Mouse (Mus musculus) c-Kit-positive CD71-positive TER-119-negative erythroid progenitor cells, embryonic 14.5 days (primary cell): ENCODE results near the gene Akain1.

Experiments
- DNase-seq: peaks from one replicate; pipeline ENCODE4 v3.0.0-alpha.2; 2013; ENCODE audit warnings: low read depth

The Akain1 gene

GRCm38 (mm10) chr17:69438990-69439491 lies at the start of gene Akain1:
Gene Akain1, plus strand, starts transcription at chr17:69439326.
- peak; percentile 36 for DNase-seq

DNA sequence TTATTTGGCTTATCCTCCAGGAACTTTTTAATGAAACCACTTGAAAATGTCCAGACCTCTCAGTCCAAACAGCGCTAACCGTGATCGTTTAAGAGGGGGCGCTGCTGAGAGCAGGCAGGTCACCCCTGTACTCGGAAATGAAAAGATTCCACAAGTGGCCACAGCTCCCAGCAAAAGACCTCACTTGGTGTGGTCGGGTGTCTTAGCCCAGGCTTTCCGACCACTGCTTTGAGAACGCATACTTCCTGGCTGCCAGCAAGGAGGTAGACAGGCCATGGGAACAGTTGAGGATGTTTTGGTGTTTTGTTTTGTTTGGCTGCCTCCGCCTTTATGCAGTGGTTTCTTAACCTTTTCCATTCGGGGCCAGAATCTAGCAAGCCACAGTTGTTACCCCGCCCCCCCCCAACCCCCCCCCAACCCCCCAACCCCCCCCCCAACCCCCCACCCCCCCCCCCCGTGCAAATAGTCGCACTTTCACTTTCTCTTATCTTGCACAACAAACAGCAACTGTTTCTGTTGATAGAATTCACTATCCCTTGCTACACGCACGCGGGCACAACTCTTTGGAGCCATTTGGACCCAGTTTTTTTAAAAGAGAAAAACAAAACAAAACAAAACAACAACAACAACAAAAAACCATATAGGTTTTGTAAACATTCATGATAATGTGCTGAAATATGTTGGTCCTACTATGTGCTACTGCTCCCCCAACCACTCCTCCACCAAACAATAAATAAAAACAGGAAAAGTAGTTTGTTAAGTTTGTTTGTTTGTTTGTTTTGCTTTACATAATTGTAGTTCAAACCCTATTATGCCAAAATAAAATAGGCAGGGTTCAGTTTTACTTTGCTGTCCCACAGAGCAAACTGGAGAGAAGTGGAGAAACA lies 42.7 kb upstream of the Akain1 start:
- DNase-seq, result peak; percentile 39

DNA sequence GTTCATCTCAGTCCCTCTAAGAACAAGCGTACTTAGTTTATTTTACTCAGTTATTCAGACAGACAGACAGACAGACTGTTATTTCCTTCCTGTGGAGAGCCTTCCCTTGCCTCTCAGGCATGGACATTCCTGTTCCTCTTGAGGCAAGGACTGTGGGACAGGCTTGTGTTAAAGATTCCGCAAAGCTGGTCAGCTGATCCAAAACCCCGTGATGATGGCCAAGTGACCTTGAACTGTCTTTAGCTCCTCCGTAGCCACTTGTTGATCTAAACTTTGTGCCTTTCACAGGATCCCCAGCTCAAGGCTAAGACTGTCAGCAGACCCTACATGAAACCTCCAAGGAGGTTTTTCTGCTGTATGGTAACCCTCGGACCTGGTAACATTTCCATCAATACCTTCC lies 42.0 kb upstream of the Akain1 start:
- DNase-seq, result no peak

GRCm38 (mm10) chr17:69398092-69398491 lies 41.0 kb upstream of the Akain1 start:
- DNase-seq, result no peak

GRCm38 (mm10) chr17:69401146-69401545 lies 38.0 kb upstream of the Akain1 start:
- DNase-seq, result no peak

- DNase-seq, result no peak
These were observed 23.0 kb upstream of the Akain1 start for GRCm38 (mm10) chr17:69416163-69416562.

DNA sequence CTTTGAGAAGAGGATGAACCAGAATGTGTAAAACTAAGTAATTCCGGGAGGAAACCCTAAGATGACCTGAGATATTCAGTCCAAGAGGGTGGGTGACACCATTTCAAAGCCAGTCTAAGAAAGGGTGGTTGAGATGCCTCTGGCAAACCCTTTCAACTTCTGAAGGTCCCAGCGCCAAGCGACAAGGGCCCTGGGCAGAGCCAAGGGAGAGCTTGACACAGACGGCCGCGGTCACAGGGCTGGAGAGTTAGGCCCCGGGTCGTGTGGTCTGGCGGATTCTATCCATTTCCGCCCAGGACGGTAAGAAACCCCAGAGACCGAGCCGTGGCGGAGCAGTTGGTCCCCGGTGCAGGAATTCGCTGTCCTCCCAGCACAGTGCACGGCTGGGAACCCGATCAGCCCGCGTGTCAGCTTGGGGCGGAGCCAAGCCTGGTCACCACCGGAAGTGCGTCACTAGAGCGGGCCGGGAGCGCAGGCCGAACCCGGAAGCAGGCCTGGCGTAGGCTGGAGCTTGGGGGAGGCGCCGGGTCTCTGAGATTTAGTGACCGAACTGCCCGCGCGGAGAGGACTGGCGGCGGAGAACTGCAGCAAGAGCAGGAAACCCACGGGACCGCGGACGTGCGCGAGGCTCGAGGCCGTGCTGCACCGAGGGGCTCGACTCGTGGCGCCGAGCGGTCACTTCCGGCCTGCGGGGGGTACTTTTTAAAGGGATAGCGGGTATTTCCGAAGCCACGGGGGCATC lies 22.0 kb upstream of the Akain1 start:
- peak; percentile 88 for DNase-seq

- DNase-seq, result no peak
These were observed 21.3 kb upstream of the Akain1 start for GRCm38 (mm10) chr17:69417724-69418373.

- no peak for DNase-seq
These were observed 17.5 kb upstream of the Akain1 start for GRCm38 (mm10) chr17:69421592-69421991.

DNA sequence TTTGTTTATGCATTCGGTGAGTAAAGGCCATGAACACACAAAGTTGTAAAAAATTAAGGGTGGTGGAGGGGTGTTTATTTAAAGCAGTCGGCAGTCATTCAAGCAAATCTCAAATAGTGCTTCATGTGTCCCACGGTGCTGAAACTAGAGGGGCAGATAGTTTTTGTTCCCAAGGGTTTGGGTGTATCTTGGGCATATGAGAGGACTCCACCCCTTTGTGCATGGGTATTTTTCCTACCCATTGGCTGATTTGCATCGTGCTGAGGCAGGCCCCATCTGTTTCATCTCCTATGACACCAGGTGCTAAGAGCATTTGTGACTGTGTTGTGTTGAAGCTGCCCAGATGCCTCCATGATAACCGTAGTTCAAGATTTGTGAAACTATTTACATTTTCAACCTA lies 1.3 kb upstream of the Akain1 start:
- DNase-seq, result no peak

GRCm38 (mm10) chr17:69438486-69438885 lies 640 bp upstream of the Akain1 start:
- no peak for DNase-seq

- no peak for DNase-seq
These were observed 700 bp downstream of the Akain1 start for GRCm38 (mm10) chr17:69439571-69440480.

DNA sequence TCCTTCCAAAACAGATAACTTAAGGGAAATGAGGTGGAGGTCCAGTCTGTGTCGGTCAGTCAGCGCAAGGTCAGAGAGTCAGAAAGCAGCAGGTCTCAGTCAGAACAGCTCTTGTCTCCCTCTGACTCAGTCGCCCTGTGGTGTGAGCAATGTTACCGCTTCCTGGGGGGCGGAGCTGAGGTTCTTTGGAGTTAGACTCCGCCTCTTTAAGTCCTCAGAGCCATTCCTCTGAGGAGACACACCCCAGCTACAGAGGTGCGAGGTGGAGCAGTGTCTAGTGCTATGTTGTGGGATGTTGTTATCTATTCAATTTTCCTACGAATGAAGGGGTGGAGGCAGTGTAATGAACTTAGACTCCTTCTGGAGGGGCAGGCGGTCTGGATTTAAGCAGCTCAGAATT lies 1.9 kb downstream of the Akain1 start:
- DNase-seq, result no peak

- DNase-seq, result no peak
These were observed 9.6 kb downstream of the Akain1 start for GRCm38 (mm10) chr17:69448679-69449078.

DNA sequence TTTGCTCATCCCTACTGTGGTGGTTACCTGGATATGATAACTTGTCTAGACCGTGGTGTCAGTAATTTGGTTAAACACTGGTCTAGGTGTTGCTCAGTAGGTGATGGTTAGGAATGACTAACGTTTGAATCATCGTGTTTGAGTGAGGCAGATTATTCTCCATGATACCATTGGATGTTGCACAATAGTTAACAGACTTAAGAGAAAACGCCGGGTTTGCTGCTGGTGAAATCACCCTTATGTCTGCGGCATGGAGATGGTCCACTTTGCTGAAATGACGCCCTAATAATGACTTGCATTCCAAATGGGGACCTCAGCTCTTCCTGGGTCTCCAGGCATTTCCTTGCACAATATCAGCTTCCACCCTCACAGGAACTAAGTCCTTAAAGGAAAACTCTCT lies 22.6 kb downstream of the Akain1 start:
- no peak for DNase-seq

DNA sequence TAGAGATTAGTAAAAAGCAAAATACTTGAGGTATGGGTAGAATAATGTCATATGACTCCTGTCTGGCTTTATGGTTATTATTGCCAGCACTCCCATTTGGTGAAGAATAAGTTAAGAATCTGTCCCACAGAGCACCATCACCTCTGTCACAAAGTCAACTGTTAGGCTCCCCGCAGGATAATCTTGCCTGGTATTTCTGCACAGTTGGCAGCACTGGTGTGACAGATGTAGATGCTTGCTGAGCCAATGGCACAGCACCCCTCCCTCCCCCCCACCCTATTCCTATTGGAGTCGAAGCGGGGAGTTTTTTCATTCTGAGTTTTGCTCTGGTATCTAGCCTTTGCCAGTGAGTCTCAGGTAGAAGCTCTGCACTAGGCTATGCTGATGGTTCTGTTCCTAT lies 23.9 kb downstream of the Akain1 start:
- no peak for DNase-seq

DNA sequence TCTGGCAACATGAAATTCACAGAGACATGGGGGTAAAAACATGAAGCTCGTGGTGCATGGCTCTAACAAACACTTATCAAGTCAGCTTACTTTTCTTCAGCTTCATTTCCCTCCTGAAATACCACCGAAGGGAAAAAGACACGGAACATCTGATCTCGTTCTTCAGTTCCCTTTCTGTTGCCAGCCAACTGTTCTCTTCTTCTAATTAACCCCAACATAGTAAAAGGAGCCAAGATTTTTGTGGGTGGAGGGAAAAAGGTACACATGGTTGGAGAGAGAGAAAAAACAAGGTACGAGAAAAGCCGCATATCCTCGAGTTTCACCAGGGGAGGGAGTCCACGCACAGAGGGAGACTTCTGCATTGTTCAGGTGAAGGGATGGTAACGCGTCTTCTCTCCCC lies 32.0 kb downstream of the Akain1 start:
- no peak for DNase-seq

GRCm38 (mm10) chr17:69472401-69472800 lies 33.3 kb downstream of the Akain1 start:
- DNase-seq, result no peak

- no peak for DNase-seq
These were observed 35.0 kb downstream of the Akain1 start for GRCm38 (mm10) chr17:69474084-69474483.

DNA sequence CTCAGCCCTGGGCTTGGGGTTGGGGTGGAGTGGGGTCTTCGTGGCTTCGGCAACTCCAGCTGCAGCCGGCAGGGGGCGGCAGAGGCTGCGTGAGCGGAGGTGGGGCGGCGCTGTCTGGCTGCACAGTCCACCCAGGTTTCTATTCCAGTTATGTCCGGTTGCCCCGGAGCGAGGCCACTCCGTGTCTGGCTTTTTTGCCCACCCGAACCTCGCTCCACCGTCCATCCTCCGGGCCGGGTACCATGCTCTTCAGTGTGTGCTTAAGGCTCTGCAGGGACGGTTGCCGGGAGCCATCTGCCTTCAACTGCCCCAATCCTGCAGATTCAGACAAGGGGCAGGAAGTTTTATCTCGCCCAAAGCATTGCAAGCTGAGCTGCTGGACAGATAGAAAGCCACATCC lies 36.3 kb downstream of the Akain1 start:
- DNase-seq, result no peak

- DNase-seq, result no peak
These were observed 38.4 kb downstream of the Akain1 start for GRCm38 (mm10) chr17:69477526-69477925.
